Mouse (Mus musculus): ENCODE measurements around the gene Lrrc55. TPM values are rescaled to one million over a fixed set of nuclear protein-coding genes. Genes with fewer than 3 reads are reported as not detected.

Gene Lrrc55
- polyA plus RNA-seq, 1 experiment from 2014 or later, result 9.6 TPM

DNA sequence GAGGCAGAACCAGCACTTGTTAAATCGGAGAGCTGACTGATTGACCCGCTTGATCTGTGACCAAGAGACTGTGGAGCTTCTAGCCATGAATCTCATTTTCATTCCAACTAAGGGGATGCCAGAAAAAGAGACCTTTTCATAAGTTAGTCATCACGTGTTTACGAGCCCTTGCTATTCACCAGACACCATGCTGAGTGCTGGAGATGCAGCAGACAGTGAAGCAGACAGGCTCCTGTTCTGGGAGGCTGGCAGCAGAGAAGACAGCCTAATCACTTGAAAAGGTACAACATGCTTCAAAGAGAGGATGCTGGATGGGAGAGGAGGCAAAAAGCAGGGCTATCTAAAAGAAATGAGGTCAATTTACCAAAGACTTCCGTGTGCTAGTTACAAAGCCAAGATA is 12.3 kb upstream of the Lrrc55 start:
- no peak overlapping the region for H3K4me3 ChIP-seq (replicated peaks)
- no peak for ATAC-seq (ENCODE audit: low FRiP score)
- H3K36me3 ChIP-seq, result no peaks in the 10 kb centered on the region
- H3K27me3 ChIP-seq (replicated peaks), result no peaks in the 10 kb centered on the region
- 62% methylated on average over 5 of the region's 5 CpGs for WGBS
- no peaks in the 10 kb centered on the region for H3K9me3 ChIP-seq (replicated peaks)
- no peak overlapping the region for H3K9ac ChIP-seq (replicated peaks)
- no peak overlapping the region for H3K4me2 ChIP-seq
- H3K4me1 ChIP-seq, result no peaks in the 10 kb centered on the region; the same call in 1 of the 2 replicates
- no peak overlapping the region for H3K27ac ChIP-seq (replicated peaks)

GRCm38 (mm10) chr2:85205170-85205569 is 8.2 kb upstream of the Lrrc55 start:
- no peak overlapping the region for H3K4me2 ChIP-seq
- H3K36me3 ChIP-seq, result no peaks in the 10 kb centered on the region
- no peak for ATAC-seq (ENCODE audit: low FRiP score)
- H3K9me3 ChIP-seq (replicated peaks), result no peaks in the 10 kb centered on the region
- 72% methylated on average over 8 of the region's 8 CpGs for WGBS
- no peaks in the 10 kb centered on the region for H3K4me1 ChIP-seq
- H3K27ac ChIP-seq (replicated peaks), result no peak overlapping the region
- H3K9ac ChIP-seq (replicated peaks), result no peak overlapping the region
- no peak overlapping the region for H3K4me3 ChIP-seq (replicated peaks)
- H3K27me3 ChIP-seq (replicated peaks), result no peaks in the 10 kb centered on the region

GRCm38 (mm10) chr2:85198011-85198965 is 1.3 kb upstream of the Lrrc55 start:
- H3K27me3 ChIP-seq (replicated peaks), result no peaks in the 10 kb centered on the region
- H3K4me1 ChIP-seq, result peaks cover 10% of the 10 kb centered on the region
- no peaks in the 10 kb centered on the region for H3K9me3 ChIP-seq (replicated peaks)
- 2% methylated on average over 24 of the region's 24 CpGs for WGBS
- H3K9ac ChIP-seq (replicated peaks), result peak overlapping the region; percentile 49
- peak; percentile 89 for ATAC-seq (ENCODE audit: low FRiP score)
- H3K27ac ChIP-seq (replicated peaks), result peak overlapping the region; percentile 78
- peak overlapping the region; percentile 58 for H3K4me2 ChIP-seq
- no peaks in the 10 kb centered on the region for H3K36me3 ChIP-seq
- peak overlapping the region; percentile 45 for H3K4me3 ChIP-seq (replicated peaks)

GRCm38 (mm10) chr2:85194566-85194965 is 2.4 kb downstream of the Lrrc55 start:
- Histone ChIP-seq H3K9me3 (replicated peaks) (no peaks in the 10 kb centered on the region), H3K4me3 (replicated peaks) (no peak overlapping the region), H3K36me3 (peaks cover 19% of the 10 kb centered on the region), H3K27me3 (replicated peaks) (no peaks in the 10 kb centered on the region), H3K9ac (replicated peaks) (no peak overlapping the region), H3K4me1 (peaks cover 10% of the 10 kb centered on the region), H3K27ac (replicated peaks) (no peak overlapping the region), H3K4me2 (no peak overlapping the region)
- no peak for ATAC-seq (ENCODE audit: low FRiP score)
- WGBS, result 94% methylated on average over 1 of the region's 1 CpGs

GRCm38 (mm10) chr2:85187582-85188151 is 9.3 kb downstream of the Lrrc55 start:
- Histone ChIP-seq H3K4me2 (no peak overlapping the region), H3K27ac (replicated peaks) (no peak overlapping the region), H3K9ac (replicated peaks) (no peak overlapping the region), H3K36me3 (peaks cover 19% of the 10 kb centered on the region), H3K4me1 (no peaks in the 10 kb centered on the region), H3K27me3 (replicated peaks) (no peaks in the 10 kb centered on the region), H3K9me3 (replicated peaks) (no peaks in the 10 kb centered on the region), H3K4me3 (replicated peaks) (no peak overlapping the region)
- ATAC-seq (ENCODE audit: low FRiP score), result no peak
- WGBS, result 84% methylated on average over 6 of the region's 6 CpGs

GRCm38 (mm10) chr2:85178139-85178800 is 18.7 kb downstream of the Lrrc55 start:
- 80% methylated on average over 4 of the region's 4 CpGs for WGBS
- Histone ChIP-seq H3K4me1 (no peaks in the 10 kb centered on the region), H3K4me3 (replicated peaks) (no peak overlapping the region), H3K9me3 (replicated peaks) (no peaks in the 10 kb centered on the region), H3K4me2 (no peak overlapping the region), H3K36me3 (no peaks in the 10 kb centered on the region), H3K9ac (replicated peaks) (no peak overlapping the region), H3K27me3 (replicated peaks) (no peaks in the 10 kb centered on the region), H3K27ac (replicated peaks) (no peak overlapping the region)
- no peak for ATAC-seq (ENCODE audit: low FRiP score)

- Histone ChIP-seq H3K9ac (replicated peaks) (no peak overlapping the region), H3K4me1 (no peaks in the 10 kb centered on the region), H3K27ac (replicated peaks) (no peak overlapping the region), H3K27me3 (replicated peaks) (no peaks in the 10 kb centered on the region), H3K4me3 (replicated peaks) (no peak overlapping the region), H3K4me2 (no peak overlapping the region), H3K36me3 (no peaks in the 10 kb centered on the region), H3K9me3 (replicated peaks) (no peaks in the 10 kb centered on the region)
- ATAC-seq (ENCODE audit: low FRiP score), result no peak
- 54% methylated on average over 6 of the region's 6 CpGs for WGBS
Measured at GRCm38 (mm10) chr2:85173545-85173944, 23.5 kb downstream of the Lrrc55 start.

GRCm38 (mm10) chr2:85172763-85173103 is 24.3 kb downstream of the Lrrc55 start:
- Histone ChIP-seq H3K9me3 (replicated peaks) (no peaks in the 10 kb centered on the region), H3K4me3 (replicated peaks) (no peak overlapping the region), H3K27ac (replicated peaks) (no peak overlapping the region), H3K27me3 (replicated peaks) (no peaks in the 10 kb centered on the region), H3K9ac (replicated peaks) (no peak overlapping the region), H3K4me1 (no peaks in the 10 kb centered on the region), H3K36me3 (no peaks in the 10 kb centered on the region), H3K4me2 (no peak overlapping the region)
- WGBS, result 81% methylated on average over 2 of the region's 2 CpGs
- no peak for ATAC-seq (ENCODE audit: low FRiP score)

- no peaks in the 10 kb centered on the region for H3K36me3 ChIP-seq
- H3K4me3 ChIP-seq (replicated peaks), result no peak overlapping the region
- H3K27ac ChIP-seq (replicated peaks), result no peak overlapping the region
- WGBS, result 78% methylated on average over 3 of the region's 3 CpGs
- H3K4me2 ChIP-seq, result no peak overlapping the region
- ATAC-seq (ENCODE audit: low FRiP score), result no peak
- H3K9me3 ChIP-seq (replicated peaks), result no peaks in the 10 kb centered on the region
- no peaks in the 10 kb centered on the region for H3K27me3 ChIP-seq (replicated peaks)
- H3K4me1 ChIP-seq, result no peaks in the 10 kb centered on the region
- H3K9ac ChIP-seq (replicated peaks), result no peak overlapping the region
Measured at GRCm38 (mm10) chr2:85172071-85172762, 24.8 kb downstream of the Lrrc55 start.

- Histone ChIP-seq H3K9me3 (replicated peaks) (no peaks in the 10 kb centered on the region), H3K4me3 (replicated peaks) (no peak overlapping the region), H3K4me1 (no peaks in the 10 kb centered on the region), H3K36me3 (no peaks in the 10 kb centered on the region), H3K4me2 (no peak overlapping the region), H3K27me3 (replicated peaks) (no peaks in the 10 kb centered on the region), H3K27ac (replicated peaks) (no peak overlapping the region), H3K9ac (replicated peaks) (no peak overlapping the region)
- no peak for ATAC-seq (ENCODE audit: low FRiP score)
- WGBS, result 90% methylated on average over 1 of the region's 1 CpGs
Measured at GRCm38 (mm10) chr2:85168327-85168726, 28.7 kb downstream of the Lrrc55 start.

GRCm38 (mm10) chr2:85167624-85168023 is 29.4 kb downstream of the Lrrc55 start:
- no peak for ATAC-seq (ENCODE audit: low FRiP score)

More at GRCm38 (mm10) chr2:85167624-85168023, 29.4 kb downstream of the Lrrc55 start:
- no peaks in the 10 kb centered on the region for H3K9me3 ChIP-seq (replicated peaks)
- no peak overlapping the region for H3K27ac ChIP-seq (replicated peaks)
- 56% methylated on average over 1 of the region's 1 CpGs for WGBS
- no peaks in the 10 kb centered on the region for H3K27me3 ChIP-seq (replicated peaks)
- H3K4me1 ChIP-seq, result no peaks in the 10 kb centered on the region
- H3K4me3 ChIP-seq (replicated peaks), result no peak overlapping the region
- no peak overlapping the region for H3K9ac ChIP-seq (replicated peaks)
- no peak overlapping the region for H3K4me2 ChIP-seq
- H3K36me3 ChIP-seq, result no peaks in the 10 kb centered on the region

All from neural tube, embryonic 15.5 days (tissue).